Mouse (Mus musculus) splenic B cell, adult 2 months (primary cell): Measurements from ENCODE around the gene Sec24a.
A peak's percentile ranks its signal among the peaks of the same experiment; 100 is the strongest.
"Not testable (repeated sequence)": the region's sequence is repeated elsewhere in the genome, so short reads cannot be mapped to it uniquely, and the experiment has no call there.

ENCODE experiments used
- DNase-seq: peaks from one replicate; pipeline ENCODE4 v3.0.0-alpha.2; 2011; ENCODE audit warnings: low read depth, low spot score
- H3K27me3 ChIP-seq: 2 replicates; pipeline ENCODE4 v1.6.1; 2012; ENCODE audit warnings: mild to moderate bottlenecking, low read length, moderate library complexity, mixed read lengths; ENCODE audit not compliant: control insufficient read depth, poor library complexity, insufficient read depth, severe bottlenecking
- H3K36me3 ChIP-seq: 2 replicates; pipeline ENCODE4 v1.6.1; 2012; ENCODE audit warnings: mild to moderate bottlenecking, low read length, moderate library complexity, mixed read lengths; ENCODE audit not compliant: control insufficient read depth, poor library complexity, insufficient read depth, severe bottlenecking

Sec24a gene

DNA sequence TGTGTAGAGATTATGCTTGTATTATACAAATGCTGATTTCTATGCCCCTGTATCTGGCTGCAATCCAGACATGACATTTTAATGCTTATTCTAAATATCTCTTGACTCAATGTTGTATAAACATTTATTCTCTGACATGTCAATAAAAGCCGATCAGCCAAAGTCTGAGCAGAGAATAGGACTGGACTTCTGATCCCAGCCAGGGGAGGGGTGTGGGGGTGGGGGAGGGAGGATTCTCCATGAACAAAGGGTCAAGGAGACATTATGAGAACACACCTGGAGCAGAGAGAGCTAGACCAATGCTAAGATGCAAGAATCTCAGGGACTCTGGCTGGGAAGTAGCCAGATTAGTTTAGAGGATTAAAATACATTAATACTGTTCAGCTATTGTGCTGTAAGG, 17.3 kb downstream of the Sec24a start:
- Histone ChIP-seq H3K36me3 (peaks cover 4% of the 10 kb centered on the region; the same call in 1 of the 2 replicates), H3K27me3 (no peaks in the 10 kb centered on the region)
- DNase-seq: no peak

- DNase-seq: no peak
- peaks cover 5% of the 10 kb centered on the region for H3K36me3 ChIP-seq
- no peaks in the 10 kb centered on the region for H3K27me3 ChIP-seq
Observed at GRCm38 (mm10) chr11:51740701-51741100, 22.7 kb downstream of the Sec24a start.

GRCm38 (mm10) chr11:51738651-51739403, 24.6 kb downstream of the Sec24a start:
- no peak for DNase-seq
- Histone ChIP-seq H3K27me3 (no peaks in the 10 kb centered on the region), H3K36me3 (peaks cover 5% of the 10 kb centered on the region)

DNA sequence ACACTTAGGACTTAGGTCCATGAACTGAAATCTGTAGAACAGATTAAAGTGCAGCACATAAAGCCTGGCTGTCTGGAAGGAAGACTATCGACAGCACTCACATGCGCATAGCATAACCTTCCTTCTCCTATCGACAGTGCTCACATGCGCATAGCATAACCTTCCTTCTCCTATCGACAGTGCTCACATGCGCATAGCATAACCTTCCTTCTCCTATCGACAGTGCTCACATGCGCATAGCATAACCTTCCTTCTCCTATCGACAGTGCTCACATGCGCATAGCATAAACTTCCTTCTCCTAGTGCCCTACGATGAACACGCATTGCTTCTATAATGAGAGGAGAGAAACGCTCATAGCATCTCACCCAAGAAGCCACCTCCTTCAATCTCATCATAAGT, 29.2 kb downstream of the Sec24a start:
- not testable (repeated sequence) for H3K36me3 ChIP-seq, H3K27me3 ChIP-seq, DNase-seq

GRCm38 (mm10) chr11:51732883-51733282, 30.6 kb downstream of the Sec24a start:
- no peak for DNase-seq
- peaks cover 9% of the 10 kb centered on the region; the same call in 1 of the 2 replicates for H3K36me3 ChIP-seq
- H3K27me3 ChIP-seq: no peaks in the 10 kb centered on the region

GRCm38 (mm10) chr11:51721066-51721465, 42.4 kb downstream of the Sec24a start:
- no peaks in the 10 kb centered on the region for H3K27me3 ChIP-seq
- peaks cover 10% of the 10 kb centered on the region for H3K36me3 ChIP-seq
- no peak for DNase-seq

DNA sequence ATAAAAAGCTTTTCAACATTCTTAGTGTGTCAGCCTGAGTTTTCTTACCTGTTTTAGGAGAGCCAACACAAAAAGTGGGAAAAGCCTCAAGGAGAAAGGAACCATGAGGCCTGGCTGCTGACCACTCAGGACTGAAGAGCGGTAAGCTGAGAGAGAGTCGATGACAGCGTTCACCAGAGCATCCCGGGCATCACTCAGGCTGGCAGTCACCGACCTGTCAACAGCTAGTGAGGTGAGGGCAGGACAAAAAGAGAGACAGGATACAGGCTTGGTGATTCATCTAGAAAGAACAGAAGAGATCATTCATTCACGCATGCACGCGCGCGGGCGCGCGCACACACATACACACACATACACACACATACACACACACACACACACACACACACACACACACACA, 56.4 kb downstream of the Sec24a start:
- DNase-seq: no peak
- H3K36me3 ChIP-seq: peaks cover 25% of the 10 kb centered on the region
- no peaks in the 10 kb centered on the region for H3K27me3 ChIP-seq

DNA sequence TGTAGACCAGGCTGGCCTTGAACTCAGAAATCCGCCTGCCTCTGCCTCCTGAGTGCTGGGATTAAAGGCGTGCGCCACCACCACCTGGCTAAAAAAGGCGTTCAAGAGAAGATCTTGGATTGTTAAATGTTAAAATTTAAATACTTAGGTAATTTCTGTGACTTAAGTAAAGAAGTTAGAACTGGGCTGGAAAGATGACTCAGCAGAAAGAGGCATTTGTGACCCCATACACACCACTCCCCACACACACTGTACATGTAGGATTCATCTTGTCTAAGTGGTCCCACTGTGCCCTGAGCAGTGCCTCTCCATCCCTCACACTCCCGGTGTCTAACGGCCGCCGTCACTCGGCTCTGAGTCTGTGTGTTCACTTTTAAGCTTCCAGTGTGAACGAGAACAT, 57.0 kb downstream of the Sec24a start:
- no peaks in the 10 kb centered on the region for H3K27me3 ChIP-seq
- H3K36me3 ChIP-seq: peaks cover 21% of the 10 kb centered on the region; the same call in 1 of the 2 replicates
- DNase-seq: no peak

GRCm38 (mm10) chr11:51703379-51703998, 59.9 kb downstream of the Sec24a start:
- H3K36me3 ChIP-seq: peaks cover 26% of the 10 kb centered on the region; the same call in 1 of the 2 replicates
- no peaks in the 10 kb centered on the region for H3K27me3 ChIP-seq
- peak; percentile 63 for DNase-seq

GRCm38 (mm10) chr11:51702831-51703230, 60.6 kb downstream of the Sec24a start:
- H3K36me3 ChIP-seq: peaks cover 24% of the 10 kb centered on the region; the same call in 1 of the 2 replicates
- H3K27me3 ChIP-seq: no peaks in the 10 kb centered on the region
- no peak for DNase-seq

DNA sequence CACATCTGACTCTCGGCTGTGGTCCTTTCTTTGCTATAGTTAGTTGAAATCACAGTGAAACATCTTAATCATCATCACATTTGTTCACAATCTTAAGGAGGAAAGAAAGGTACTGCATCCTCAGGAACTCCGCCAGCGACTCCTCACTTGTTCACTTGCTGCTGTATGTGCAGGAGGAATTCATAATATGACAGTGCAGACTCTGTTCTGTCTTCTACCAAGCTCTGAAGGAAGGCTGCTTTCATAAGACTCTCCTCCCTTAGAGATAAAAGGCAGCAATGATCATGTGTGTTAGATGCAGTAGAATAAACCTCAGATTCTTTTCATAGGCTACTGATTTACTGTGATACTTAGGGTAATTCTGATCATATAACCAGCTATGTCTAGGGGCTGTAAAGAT, 68.5 kb downstream of the Sec24a start:
- Histone ChIP-seq H3K27me3 (no peaks in the 10 kb centered on the region), H3K36me3 (peaks cover 15% of the 10 kb centered on the region; the same call in 1 of the 2 replicates)
- DNase-seq: no peak

GRCm38 (mm10) chr11:51690597-51690996, 72.8 kb downstream of the Sec24a start:
- not testable (repeated sequence) for H3K36me3 ChIP-seq

GRCm38 (mm10) chr11:51689343-51689742, 74.1 kb downstream of the Sec24a start:
- H3K36me3 ChIP-seq: 0 out of 2 replicates have a peak, but pooled peaks cover 2% of the 10 kb centered on the region
- H3K27me3 ChIP-seq: no peaks in the 10 kb centered on the region
- no peak for DNase-seq

More at GRCm38 (mm10) chr11:51690597-51690996, 72.8 kb downstream of the Sec24a start:
- not testable (repeated sequence) for H3K27me3 ChIP-seq, DNase-seq

GRCm38 (mm10) chr11:51688330-51689328, 74.8 kb downstream of the Sec24a start, which contains the start of gene 0610009B22Rik:
0610009B22Rik (minus strand) TSS chr11:51688874.
- DNase-seq: peak; percentile 100
- H3K27me3 ChIP-seq: no peaks in the 10 kb centered on the region
- no peaks in the 10 kb centered on the region for H3K36me3 ChIP-seq
